Mouse (Mus musculus) liver, embryonic 15.5 days (tissue): ENCODE results near the gene Olfr1215. TPM values are rescaled to one million over a fixed set of nuclear protein-coding genes. Genes with fewer than 3 reads are reported as not detected.
"Not testable (repeated sequence)": the region's sequence is repeated elsewhere in the genome, so short reads cannot be mapped to it uniquely, and the experiment has no call there.

ENCODE experiments used
- ATAC-seq: fragments of 200-750 bp; cut with Nextera tagmentation; 2 replicates; pipeline ENCODE4 v1.8.0; 2017; ENCODE audit warnings: moderate number of reproducible peaks, mild to moderate bottlenecking, moderate library complexity; ENCODE audit not compliant: insufficient read depth
- H3K27ac ChIP-seq: fragments of 300-500 bp; sonication (generic); replicated peaks from 2 replicates; pipeline ENCODE4 v1.5.1; 2015; ENCODE audit warnings: mild to moderate bottlenecking, inconsistent platforms
- H3K27me3 ChIP-seq: fragments of 300-500 bp; sonication (generic); 2 replicates; pipeline ENCODE4 v1.6.1; 2015; ENCODE audit warnings: mild to moderate bottlenecking, inconsistent platforms
- H3K36me3 ChIP-seq: fragments of 300-500 bp; sonication (generic); replicated peaks from 2 replicates; pipeline ENCODE4 v1.6.1; 2015; ENCODE audit warnings: moderate library complexity, mild to moderate bottlenecking, inconsistent platforms
- H3K4me1 ChIP-seq: fragments of 300-500 bp; sonication (generic); replicated peaks from 2 replicates; pipeline ENCODE4 v1.6.1; 2015; ENCODE audit warnings: inconsistent platforms
- H3K4me2 ChIP-seq: fragments of 300-500 bp; sonication (generic); 2 replicates; pipeline ENCODE4 v1.6.1; 2015; ENCODE audit warnings: moderate library complexity, mild to moderate bottlenecking, inconsistent platforms
- H3K4me3 ChIP-seq: fragments of 300-500 bp; sonication (generic); replicated peaks from 2 replicates; pipeline ENCODE4 v1.5.1; 2015; ENCODE audit warnings: mild to moderate bottlenecking, inconsistent platforms
- H3K9ac ChIP-seq: fragments of 300-500 bp; sonication (generic); 2 replicates; pipeline ENCODE4 v1.6.1; 2015; ENCODE audit warnings: moderate library complexity, mild to moderate bottlenecking, inconsistent platforms
- H3K9me3 ChIP-seq: fragments of 300-500 bp; sonication (generic); replicated peaks from 2 replicates; pipeline ENCODE4 v1.6.1; 2016; ENCODE audit warnings: inconsistent platforms
- WGBS: fragments of 180-500 bp; shearing (Covaris S2); methylation state at CpG from one replicate; pipeline ENCODE4 v1.1.7; 2015; ENCODE audit warnings: mixed read lengths; ENCODE audit not compliant: insufficient replicate concordance; 5-methylcytosine and 5-hydroxymethylcytosine counted together
- polyA plus RNA-seq: library from polyadenylated mRNA; unstranded; fragments of >200 nt; fragmentation: Nextera tagmentation; extraction: Ambion mirVana; gene quantifications from 2 replicates; pipeline ENCODE4 v1.2.1, GENCODE M21; 2015

The Olfr1215 gene
- not detected in 2 replicates for polyA plus RNA-seq

DNA sequence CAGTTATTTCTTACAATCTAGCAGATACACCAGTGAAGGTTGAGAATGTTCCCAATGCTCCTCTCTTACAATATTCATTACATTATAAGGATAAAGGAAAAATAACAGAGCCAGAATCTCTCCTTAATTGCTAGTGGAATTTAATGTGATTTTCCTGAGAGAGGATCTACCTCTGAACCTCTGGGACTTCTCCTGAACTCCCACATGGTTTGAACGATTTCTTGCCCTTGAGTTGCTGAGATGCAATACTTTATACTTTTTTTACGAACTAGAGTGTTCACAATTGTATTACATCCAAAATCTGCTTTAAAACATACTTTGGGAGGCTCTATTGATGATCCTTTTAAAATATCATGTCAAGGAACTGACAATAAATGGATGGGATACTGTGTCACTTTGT is at the start of gene Olfr1215:
TSS of gene Olfr1215 (minus strand) at position 101 of the 400 bp plus-strand sequence.
- ATAC-seq, result no peak
- Histone ChIP-seq H3K9me3 (no peaks in the 10 kb centered on the region), H3K27ac (no peak within 1 kb of the TSS), H3K4me2 (no peak within 1 kb of the TSS), H3K36me3 (no peaks in the 10 kb centered on the region), H3K27me3 (no peaks in the 10 kb centered on the region), H3K4me3 (no peak within 1 kb of the TSS), H3K9ac (no peak within 1 kb of the TSS), H3K4me1 (no peaks in the 10 kb centered on the region)
- 40% methylated on average over 2 of the region's 2 CpGs for WGBS

DNA sequence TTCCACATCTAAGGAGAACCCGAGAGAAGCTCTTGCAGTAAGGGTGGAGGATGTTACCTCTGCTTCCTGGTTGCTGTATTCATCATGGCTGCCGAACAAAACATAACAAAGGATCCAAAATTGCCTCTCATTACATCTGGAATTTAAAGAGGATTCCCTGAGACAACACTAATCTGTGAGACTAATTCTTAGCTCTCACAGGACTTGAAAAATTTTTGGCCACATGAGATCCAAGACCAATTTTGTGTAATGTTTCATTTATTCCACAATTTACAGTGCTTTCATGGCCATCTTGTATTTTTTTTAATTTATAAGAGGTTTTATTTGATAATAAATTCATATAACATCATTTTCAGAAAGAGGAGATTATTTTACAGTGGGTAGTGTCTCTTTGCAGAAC is 25.2 kb upstream of the Olfr1215 start, which contains the start of gene Olfr1217:
TSS of gene Olfr1217 (minus strand) at position 101 of the 400 bp plus-strand sequence.
- ATAC-seq, result no peak
- no peak within 1 kb of the TSS for H3K9ac ChIP-seq
- H3K4me1 ChIP-seq, result no peaks in the 10 kb centered on the region
- 37% methylated on average over 2 of the region's 2 CpGs for WGBS
- H3K27ac ChIP-seq, result no peak within 1 kb of the TSS
- no peak within 1 kb of the TSS for H3K4me2 ChIP-seq
- no peaks in the 10 kb centered on the region for H3K27me3 ChIP-seq
- no peaks in the 10 kb centered on the region for H3K9me3 ChIP-seq
- no peak within 1 kb of the TSS for H3K4me3 ChIP-seq
- no peaks in the 10 kb centered on the region for H3K36me3 ChIP-seq

DNA sequence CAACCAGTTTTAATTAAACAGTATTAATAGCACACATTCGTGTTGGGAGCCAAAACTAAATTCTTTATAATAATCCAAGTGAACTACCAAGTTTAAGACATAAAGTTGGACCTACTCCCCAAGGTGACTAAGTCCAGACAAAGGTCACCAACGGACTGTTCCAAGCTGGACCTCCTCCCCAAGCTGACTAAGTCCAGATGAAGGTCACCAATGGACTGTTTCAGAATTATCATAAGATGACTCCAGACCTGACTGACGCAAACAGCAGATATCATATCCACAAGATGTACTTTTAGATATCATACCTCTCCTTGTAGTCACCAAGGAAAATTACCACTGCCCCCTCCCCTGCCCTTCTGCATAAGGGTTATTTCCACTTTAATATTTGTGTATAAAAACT is 14.7 kb upstream of the Olfr1215 start:
- H3K36me3 ChIP-seq, ATAC-seq, H3K4me3 ChIP-seq, H3K4me2 ChIP-seq, H3K9ac ChIP-seq, H3K27ac ChIP-seq, H3K27me3 ChIP-seq, H3K9me3 ChIP-seq, H3K4me1 ChIP-seq: not testable (repeated sequence)
- 46% methylated on average over 3 of the region's 3 CpGs for WGBS

GRCm38 (mm10) chr2:89018240-89018639 is 11.5 kb upstream of the Olfr1215 start, which contains the start of gene Olfr1216:
TSS of gene Olfr1216 (minus strand) at chr2:89018340.
- H3K4me3 ChIP-seq, result no peak within 1 kb of the TSS
- no peaks in the 10 kb centered on the region for H3K9me3 ChIP-seq
- ATAC-seq, result no peak
- no peak within 1 kb of the TSS for H3K27ac ChIP-seq
- H3K27me3 ChIP-seq, result no peaks in the 10 kb centered on the region
- no peaks in the 10 kb centered on the region for H3K36me3 ChIP-seq
- no peak within 1 kb of the TSS for H3K4me2 ChIP-seq
- no peaks in the 10 kb centered on the region for H3K4me1 ChIP-seq
- H3K9ac ChIP-seq, result no peak within 1 kb of the TSS
- 49% methylated on average over 1 of the region's 1 CpGs for WGBS

GRCm38 (mm10) chr2:88992553-88992952 is 14.2 kb downstream of the Olfr1215 start, which contains the start of gene Olfr1214:
TSS of gene Olfr1214 (minus strand) at chr2:88992653.
- Histone ChIP-seq H3K27me3 (no peaks in the 10 kb centered on the region), H3K4me3 (no peak within 1 kb of the TSS), H3K36me3 (no peaks in the 10 kb centered on the region), H3K27ac (no peak within 1 kb of the TSS), H3K4me2 (no peak within 1 kb of the TSS), H3K9ac (no peak within 1 kb of the TSS), H3K9me3 (no peaks in the 10 kb centered on the region), H3K4me1 (no peaks in the 10 kb centered on the region)
- WGBS, result 64% methylated on average over 1 of the region's 1 CpGs
- no peak for ATAC-seq

GRCm38 (mm10) chr2:88980181-88980580 is 26.6 kb downstream of the Olfr1215 start, which contains the start of gene Gm13762:
TSS of gene Gm13762 (minus strand) at chr2:88980281.
- H3K4me1 ChIP-seq, result no peaks in the 10 kb centered on the region
- H3K9me3 ChIP-seq, result no peaks in the 10 kb centered on the region
- H3K27ac ChIP-seq, result no peak within 1 kb of the TSS
- ATAC-seq, result no peak
- H3K4me2 ChIP-seq, result no peak within 1 kb of the TSS
- 46% methylated on average over 1 of the region's 1 CpGs for WGBS
- no peak within 1 kb of the TSS for H3K9ac ChIP-seq
- H3K36me3 ChIP-seq, result no peaks in the 10 kb centered on the region
- no peaks in the 10 kb centered on the region for H3K27me3 ChIP-seq
- H3K4me3 ChIP-seq, result no peak within 1 kb of the TSS

GRCm38 (mm10) chr2:88953669-88954068 is 53.1 kb downstream of the Olfr1215 start, which contains the start of gene Olfr1212:
TSS of gene Olfr1212 (plus strand) at chr2:88953969.
- Histone ChIP-seq H3K4me1 (no peaks in the 10 kb centered on the region), H3K27ac (no peak within 1 kb of the TSS), H3K36me3 (no peaks in the 10 kb centered on the region), H3K9ac (no peak within 1 kb of the TSS), H3K9me3 (no peaks in the 10 kb centered on the region), H3K27me3 (no peaks in the 10 kb centered on the region), H3K4me3 (no peak within 1 kb of the TSS), H3K4me2 (no peak within 1 kb of the TSS)
- ATAC-seq, result no peak

Other genes starting within 250 kb of the Olfr1215 start
- gene Olfr1199, start 246.5 kb downstream of the Olfr1215 start, polyA plus RNA-seq, result not detected in 2 replicates
- not detected in 2 replicates for gene Olfr1200, start 236.5 kb downstream of the Olfr1215 start, polyA plus RNA-seq
- not detected in 2 replicates for gene Olfr1201, start 213.9 kb downstream of the Olfr1215 start, polyA plus RNA-seq
- gene Olfr1202, start 192.5 kb downstream of the Olfr1215 start, polyA plus RNA-seq, result not detected in 2 replicates
- not detected in 2 replicates for gene Olfr1205, start 177.2 kb downstream of the Olfr1215 start, polyA plus RNA-seq
- not detected in 2 replicates for gene Olfr1204, start 157.7 kb downstream of the Olfr1215 start, polyA plus RNA-seq
- not detected in 2 replicates for gene Olfr1206, start 143.7 kb downstream of the Olfr1215 start, polyA plus RNA-seq
- gene Olfr1208, start 104.7 kb downstream of the Olfr1215 start, polyA plus RNA-seq, result not detected in 2 replicates
- gene Olfr1209, start 91.8 kb downstream of the Olfr1215 start, polyA plus RNA-seq, result not detected in 2 replicates
- not detected in 2 replicates for gene Olfr1211, start 68.9 kb downstream of the Olfr1215 start, polyA plus RNA-seq
- not detected in 2 replicates for gene Olfr1212, start 53.0 kb downstream of the Olfr1215 start, polyA plus RNA-seq
- not detected in 2 replicates for gene Gm13762, start 26.7 kb downstream of the Olfr1215 start, polyA plus RNA-seq
- gene Olfr1214, start 14.3 kb downstream of the Olfr1215 start, polyA plus RNA-seq, result not detected in 2 replicates
- not detected in 2 replicates for gene Olfr1216, start 11.4 kb upstream of the Olfr1215 start, polyA plus RNA-seq
- not detected in 2 replicates for gene Olfr1217, start 25.1 kb upstream of the Olfr1215 start, polyA plus RNA-seq
- gene Olfr1218, start 54.2 kb upstream of the Olfr1215 start, polyA plus RNA-seq, result not detected in 2 replicates
- not detected in 2 replicates for gene Olfr1219, start 76.5 kb upstream of the Olfr1215 start, polyA plus RNA-seq
- not detected in 2 replicates for gene Olfr1220, start 99.9 kb upstream of the Olfr1215 start, polyA plus RNA-seq
- gene Olfr1221, start 110.3 kb upstream of the Olfr1215 start, polyA plus RNA-seq, result not detected in 2 replicates
- not detected in 2 replicates for gene Olfr1222, start 126.1 kb upstream of the Olfr1215 start, polyA plus RNA-seq
- gene Olfr1223, start 144.6 kb upstream of the Olfr1215 start, polyA plus RNA-seq, result not detected in 2 replicates
- not detected in 2 replicates for gene Olfr1224-ps1, start 157.1 kb upstream of the Olfr1215 start, polyA plus RNA-seq
- not detected in 2 replicates for gene Olfr1225, start 167.7 kb upstream of the Olfr1215 start, polyA plus RNA-seq
- gene Olfr1226, start 193.1 kb upstream of the Olfr1215 start, polyA plus RNA-seq, result not detected in 2 replicates
- gene Olfr1228, start 247.1 kb upstream of the Olfr1215 start, polyA plus RNA-seq, result not detected in 2 replicates